Mouse (Mus musculus): ENCODE measurements at regions not wholly inside any gene's neighbourhood (a gene's known extent, or its start where the extent isn't known, plus 50 kb on each side); places are given as distances from the start of the nearest gene placed in this dataset.

DNA sequence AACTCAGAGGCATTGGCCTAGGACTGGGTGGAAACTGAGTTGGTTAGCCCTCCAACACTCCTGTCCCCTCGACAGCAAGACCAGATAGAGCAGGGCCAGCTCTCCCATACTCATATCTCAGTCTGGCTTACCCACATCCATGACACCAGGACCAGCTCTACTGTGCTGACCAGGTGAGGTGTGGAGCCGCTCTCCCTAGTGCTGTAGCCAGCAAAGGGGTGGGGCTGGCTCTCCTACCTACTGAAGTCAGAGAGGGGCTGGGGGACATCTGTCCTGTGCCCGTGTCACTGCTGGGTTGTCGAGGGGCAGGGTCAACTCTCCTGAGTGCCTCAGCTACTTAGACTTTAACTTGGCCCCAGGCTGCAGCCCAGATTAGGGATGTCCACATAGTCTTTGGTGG is 145.8 kb upstream of the Plppr1 start:
- TF ChIP-seq CTCF (IDR thresholded peaks at IDR 0.05; ENCODE audit: low read depth) = no peak
- TF ChIP-seq EP300 (IDR thresholded peaks at IDR 0.05; ENCODE audit: low read depth) = no peak

Measured in heart, postnatal 0 days (tissue).